Mouse (Mus musculus): ENCODE results near the gene Antxr1. TPM values are rescaled to one million over a fixed set of nuclear protein-coding genes. Genes with fewer than 3 reads are reported as not detected.

The Antxr1 gene
- total and polyA plus RNA-seq, 3 experiments: 4.8 to 8.5 (median 6.5) TPM

- H3K36me3 ChIP-seq (ENCODE audit: control insufficient read depth, insufficient read depth, low read length): no peaks in the 10 kb centered on the region
- no peak for TF ChIP-seq POLR2A (IDR thresholded peaks at IDR 0.05; ENCODE audit: insufficient read depth, low read depth, low read length)
- TF ChIP-seq CTCF (IDR thresholded peaks at IDR 0.05): peak; percentile 40
- no peak for TF ChIP-seq EP300 (IDR thresholded peaks at IDR 0.05; ENCODE audit: insufficient read depth, low read depth, low read length)
- intact Hi-C loops (cut with DNase I): no loop called here
- H3K4me1 ChIP-seq (ENCODE audit: control insufficient read depth, insufficient read depth, low read length): peaks cover 1% of the 10 kb centered on the region; the same call in 1 of the 2 replicates
- H3K27ac ChIP-seq: no peak overlapping the region
- H3K27me3 ChIP-seq (ENCODE audit: control insufficient read depth, insufficient read depth, low read length): no peaks in the 10 kb centered on the region
- no peak overlapping the region for H3K4me3 ChIP-seq
- no peaks in the 10 kb centered on the region for H3K79me2 ChIP-seq (replicated peaks; ENCODE audit: control insufficient read depth, insufficient read depth, low read length)
- no peak for DNase-seq
- 96% methylated on average over 5 of the region's 5 CpGs for WGBS
- H3K9ac ChIP-seq (ENCODE audit: low read depth, low read length): no peak overlapping the region
Measured at GRCm38 (mm10) chr6:87274779-87275178, 60.8 kb downstream of the Antxr1 start.

DNA sequence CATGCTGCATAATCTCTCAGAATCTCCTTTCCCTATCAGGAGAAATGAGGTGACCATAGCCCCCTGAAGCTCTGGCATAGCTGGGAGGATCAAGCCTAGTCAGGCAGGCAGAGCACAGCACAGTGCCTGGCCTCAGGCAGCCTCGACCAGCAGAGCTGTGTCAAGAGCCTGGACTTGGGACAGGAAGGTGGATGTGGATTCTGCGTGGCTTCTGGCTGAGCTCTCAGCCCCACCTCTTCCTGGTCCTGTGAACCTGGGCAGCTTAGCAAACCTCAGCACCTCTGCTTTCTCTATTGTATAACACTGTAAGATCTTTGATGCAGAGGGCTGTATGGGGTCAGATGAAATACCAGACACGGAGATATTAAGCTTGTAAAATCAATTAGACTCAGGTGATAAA is 61.8 kb downstream of the Antxr1 start:
- TF ChIP-seq CTCF (IDR thresholded peaks at IDR 0.05): no peak
- no peak for TF ChIP-seq POLR2A (IDR thresholded peaks at IDR 0.05; ENCODE audit: insufficient read depth, low read depth, low read length)
- no peak for TF ChIP-seq EP300 (IDR thresholded peaks at IDR 0.05; ENCODE audit: insufficient read depth, low read depth, low read length)
- DNase-seq: no peak
- Histone ChIP-seq H3K9ac (ENCODE audit: low read depth, low read length) (no peak overlapping the region), H3K4me1 (ENCODE audit: control insufficient read depth, insufficient read depth, low read length) (peaks cover 1% of the 10 kb centered on the region; the same call in 1 of the 2 replicates), H3K27ac (no peak overlapping the region), H3K79me2 (replicated peaks; ENCODE audit: control insufficient read depth, insufficient read depth, low read length) (no peaks in the 10 kb centered on the region), H3K36me3 (ENCODE audit: control insufficient read depth, insufficient read depth, low read length) (no peaks in the 10 kb centered on the region), H3K27me3 (ENCODE audit: control insufficient read depth, insufficient read depth, low read length) (no peaks in the 10 kb centered on the region), H3K4me3 (no peak overlapping the region)
- 59% methylated on average over 3 of the region's 3 CpGs for WGBS
- intact Hi-C loops (cut with DNase I): no loop called here

- Histone ChIP-seq H3K36me3 (ENCODE audit: control insufficient read depth, insufficient read depth, low read length) (no peaks in the 10 kb centered on the region), H3K4me3 (no peak overlapping the region), H3K27ac (no peak overlapping the region), H3K27me3 (ENCODE audit: control insufficient read depth, insufficient read depth, low read length) (no peaks in the 10 kb centered on the region), H3K9ac (ENCODE audit: low read depth, low read length) (no peak overlapping the region), H3K79me2 (replicated peaks; ENCODE audit: control insufficient read depth, insufficient read depth, low read length) (no peaks in the 10 kb centered on the region), H3K4me1 (ENCODE audit: control insufficient read depth, insufficient read depth, low read length) (peaks cover 1% of the 10 kb centered on the region; the same call in 1 of the 2 replicates)
- TF ChIP-seq POLR2A (IDR thresholded peaks at IDR 0.05; ENCODE audit: insufficient read depth, low read depth, low read length): no peak
- no peak for TF ChIP-seq CTCF (IDR thresholded peaks at IDR 0.05)
- no peak for TF ChIP-seq EP300 (IDR thresholded peaks at IDR 0.05; ENCODE audit: insufficient read depth, low read depth, low read length)
- DNase-seq: no peak
- WGBS: 68% methylated on average over 4 of the region's 4 CpGs
- intact Hi-C loops (cut with DNase I): no loop called here
Measured at GRCm38 (mm10) chr6:87273141-87273540, 62.5 kb downstream of the Antxr1 start.

DNA sequence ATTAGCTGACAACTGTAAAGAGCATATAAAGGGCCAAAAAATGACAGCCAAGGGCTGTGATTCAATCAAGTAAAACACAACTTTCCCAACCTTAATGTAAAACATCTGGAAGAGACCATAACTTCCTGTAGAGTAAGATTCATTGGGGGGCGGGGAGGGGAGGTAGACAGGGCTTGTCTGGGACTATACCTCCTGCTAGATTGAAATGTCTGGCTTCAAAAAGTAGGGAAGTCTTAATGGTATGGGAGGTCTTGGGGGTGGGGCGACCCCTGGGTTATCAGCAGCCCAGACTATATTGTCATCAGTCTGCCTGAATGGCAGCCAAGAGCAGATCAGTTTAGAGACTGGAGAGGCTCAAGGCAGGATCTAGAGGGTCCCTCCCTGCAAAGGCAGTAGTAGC is 63.4 kb downstream of the Antxr1 start:
- TF ChIP-seq EP300 (IDR thresholded peaks at IDR 0.05; ENCODE audit: insufficient read depth, low read depth, low read length): no peak
- no peak for TF ChIP-seq CTCF (IDR thresholded peaks at IDR 0.05)
- no peak for TF ChIP-seq POLR2A (IDR thresholded peaks at IDR 0.05; ENCODE audit: insufficient read depth, low read depth, low read length)

DNA sequence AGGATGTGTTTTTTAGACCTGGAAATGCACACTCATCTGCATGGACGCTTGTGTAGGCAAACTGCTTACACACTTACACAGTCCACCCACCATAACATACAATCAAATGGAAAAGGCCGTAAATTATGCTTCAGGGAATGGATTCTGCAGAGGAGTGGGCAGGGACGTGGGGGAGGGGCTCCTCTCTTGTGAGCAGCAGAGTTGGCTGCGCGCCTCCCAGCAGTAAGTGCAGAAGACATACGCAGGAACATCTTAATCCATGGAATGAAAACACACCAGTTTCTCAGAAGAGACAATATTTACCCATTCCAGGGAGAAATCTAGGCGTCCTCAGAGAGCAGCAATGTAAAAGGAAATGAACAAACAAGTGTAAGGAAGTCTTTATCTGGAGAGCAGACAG is 65.2 kb downstream of the Antxr1 start:
- intact Hi-C loops (cut with DNase I): no loop called here
- Histone ChIP-seq H3K27me3 (ENCODE audit: control insufficient read depth, insufficient read depth, low read length) (no peaks in the 10 kb centered on the region), H3K4me1 (ENCODE audit: control insufficient read depth, insufficient read depth, low read length) (no peaks in the 10 kb centered on the region), H3K36me3 (ENCODE audit: control insufficient read depth, insufficient read depth, low read length) (no peaks in the 10 kb centered on the region), H3K4me3 (no peak overlapping the region), H3K27ac (no peak overlapping the region), H3K9ac (ENCODE audit: low read depth, low read length) (no peak overlapping the region), H3K79me2 (replicated peaks; ENCODE audit: control insufficient read depth, insufficient read depth, low read length) (no peaks in the 10 kb centered on the region)
- 27% methylated on average over 7 of the region's 7 CpGs for WGBS
- no peak for TF ChIP-seq CTCF (IDR thresholded peaks at IDR 0.05)
- TF ChIP-seq POLR2A (IDR thresholded peaks at IDR 0.05; ENCODE audit: insufficient read depth, low read depth, low read length): no peak
- no peak for TF ChIP-seq EP300 (IDR thresholded peaks at IDR 0.05; ENCODE audit: insufficient read depth, low read depth, low read length)
- DNase-seq: no peak

More for the DNA sequence above, 63.4 kb downstream of the Antxr1 start:
- Histone ChIP-seq H3K4me1 (ENCODE audit: control insufficient read depth, insufficient read depth, low read length) (no peaks in the 10 kb centered on the region), H3K9ac (ENCODE audit: low read depth, low read length) (no peak overlapping the region), H3K27me3 (ENCODE audit: control insufficient read depth, insufficient read depth, low read length) (no peaks in the 10 kb centered on the region), H3K36me3 (ENCODE audit: control insufficient read depth, insufficient read depth, low read length) (no peaks in the 10 kb centered on the region), H3K27ac (no peak overlapping the region), H3K79me2 (replicated peaks; ENCODE audit: control insufficient read depth, insufficient read depth, low read length) (no peaks in the 10 kb centered on the region), H3K4me3 (no peak overlapping the region)
- WGBS: 52% methylated on average over 2 of the region's 2 CpGs
- intact Hi-C loops (cut with DNase I): no loop called here
- no peak for DNase-seq

DNA sequence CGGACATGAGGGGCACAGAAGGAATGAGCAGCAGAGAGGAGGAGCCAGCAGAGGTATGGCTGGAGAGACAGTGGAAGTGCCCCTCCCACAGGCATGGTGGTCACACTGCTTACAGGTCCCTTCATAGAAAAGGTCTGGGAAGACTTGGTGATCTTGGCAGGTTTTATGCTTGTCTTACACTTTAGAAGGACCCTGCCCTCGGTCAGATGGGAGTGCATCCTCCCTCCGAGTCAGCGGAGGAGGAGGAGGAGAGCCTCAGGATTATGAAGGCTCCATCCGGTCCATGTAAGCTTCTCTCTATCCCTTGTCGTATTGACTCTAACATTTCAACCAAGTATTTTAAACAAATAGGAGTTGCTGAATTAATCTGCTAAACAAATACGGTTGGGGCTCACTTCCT is 65.7 kb downstream of the Antxr1 start:
- no peak for TF ChIP-seq CTCF (IDR thresholded peaks at IDR 0.05)
- TF ChIP-seq POLR2A (IDR thresholded peaks at IDR 0.05; ENCODE audit: insufficient read depth, low read depth, low read length): no peak
- no peak for TF ChIP-seq EP300 (IDR thresholded peaks at IDR 0.05; ENCODE audit: insufficient read depth, low read depth, low read length)
- H3K27ac ChIP-seq: no peak overlapping the region
- WGBS: 58% methylated on average over 7 of the region's 7 CpGs
- no peaks in the 10 kb centered on the region for H3K27me3 ChIP-seq (ENCODE audit: control insufficient read depth, insufficient read depth, low read length)
- H3K4me3 ChIP-seq: no peak overlapping the region
- H3K9ac ChIP-seq (ENCODE audit: low read depth, low read length): no peak overlapping the region
- intact Hi-C loops (cut with DNase I): no loop called here
- H3K4me1 ChIP-seq (ENCODE audit: control insufficient read depth, insufficient read depth, low read length): no peaks in the 10 kb centered on the region
- no peaks in the 10 kb centered on the region for H3K79me2 ChIP-seq (replicated peaks; ENCODE audit: control insufficient read depth, insufficient read depth, low read length)
- H3K36me3 ChIP-seq (ENCODE audit: control insufficient read depth, insufficient read depth, low read length): no peaks in the 10 kb centered on the region
- DNase-seq: no peak
